Mouse (Mus musculus): ENCODE results near the gene Clcf1. TPM values are rescaled to one million over a fixed set of nuclear protein-coding genes. Genes with fewer than 3 reads are reported as not detected.

Clcf1 gene
- polyA plus RNA-seq, 1 experiment = 5.0 TPM

DNA sequence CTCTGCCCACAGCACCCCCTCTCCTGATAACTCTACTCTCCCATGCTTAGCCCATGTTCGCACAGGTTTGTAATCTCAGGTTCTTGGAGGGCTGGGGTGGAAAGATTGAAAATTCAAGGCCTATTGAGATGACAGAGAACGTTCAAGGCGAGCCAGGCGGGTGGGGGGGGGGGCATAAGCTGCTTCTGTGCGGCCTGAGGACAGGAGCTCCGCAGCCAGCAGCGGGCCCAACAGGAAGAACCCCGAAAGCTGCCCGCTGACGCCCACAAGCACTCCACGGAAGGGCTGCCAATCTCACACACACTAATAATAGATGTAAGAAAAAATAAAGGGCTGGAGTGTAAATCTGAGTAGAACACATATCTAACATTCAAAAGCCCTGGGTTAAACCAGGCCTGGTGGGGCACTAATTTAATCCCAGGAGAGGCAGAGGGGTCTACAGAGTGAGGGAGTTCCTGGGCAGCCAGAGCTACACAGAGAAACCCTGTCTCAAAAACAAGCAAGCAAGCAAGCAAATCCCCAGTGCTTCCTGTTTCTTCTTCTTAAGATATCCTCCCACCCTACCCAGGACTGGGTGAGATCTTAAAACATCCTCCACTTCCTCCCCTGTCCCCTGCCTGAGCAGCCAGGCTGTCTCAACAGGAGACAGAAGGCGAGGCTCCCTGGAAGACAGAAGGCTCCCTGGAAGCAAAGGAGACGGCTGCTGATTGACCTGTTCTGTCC is 10.3 kb upstream of the Clcf1 start:
- Histone ChIP-seq H3K4me3 (replicated peaks; ENCODE audit: insufficient read depth, low read depth, low read length) (no peak overlapping the region), H3K4me1 (ENCODE audit: control insufficient read depth, insufficient read depth, low read length) (peaks cover 7% of the 10 kb centered on the region), H3K27me3 (ENCODE audit: control insufficient read depth, insufficient read depth, low read length) (no peaks in the 10 kb centered on the region), H3K27ac (ENCODE audit: insufficient read depth, low read length) (no peak overlapping the region)
- 62% methylated on average over 13 of the region's 13 CpGs for WGBS
- TF ChIP-seq POLR2A (IDR thresholded peaks at IDR 0.05; ENCODE audit: borderline replicate concordance, insufficient read depth, low read length) (no peak), CTCF (IDR thresholded peaks at IDR 0.05; ENCODE audit: borderline replicate concordance, insufficient read depth, low read depth, low read length) (no peak)
- no peak for DNase-seq

GRCm38 (mm10) chr19:4204889-4205288 is 9.1 kb upstream of the Clcf1 start:
- Histone ChIP-seq H3K27ac (ENCODE audit: insufficient read depth, low read length) (no peak overlapping the region), H3K4me1 (ENCODE audit: control insufficient read depth, insufficient read depth, low read length) (peaks cover 7% of the 10 kb centered on the region), H3K27me3 (ENCODE audit: control insufficient read depth, insufficient read depth, low read length) (no peaks in the 10 kb centered on the region), H3K4me3 (replicated peaks; ENCODE audit: insufficient read depth, low read depth, low read length) (no peak overlapping the region)
- TF ChIP-seq CTCF (IDR thresholded peaks at IDR 0.05; ENCODE audit: borderline replicate concordance, insufficient read depth, low read depth, low read length) (no peak), POLR2A (IDR thresholded peaks at IDR 0.05; ENCODE audit: borderline replicate concordance, insufficient read depth, low read length) (no peak)
- no peak for DNase-seq
- 67% methylated on average over 4 of the region's 4 CpGs for WGBS

DNA sequence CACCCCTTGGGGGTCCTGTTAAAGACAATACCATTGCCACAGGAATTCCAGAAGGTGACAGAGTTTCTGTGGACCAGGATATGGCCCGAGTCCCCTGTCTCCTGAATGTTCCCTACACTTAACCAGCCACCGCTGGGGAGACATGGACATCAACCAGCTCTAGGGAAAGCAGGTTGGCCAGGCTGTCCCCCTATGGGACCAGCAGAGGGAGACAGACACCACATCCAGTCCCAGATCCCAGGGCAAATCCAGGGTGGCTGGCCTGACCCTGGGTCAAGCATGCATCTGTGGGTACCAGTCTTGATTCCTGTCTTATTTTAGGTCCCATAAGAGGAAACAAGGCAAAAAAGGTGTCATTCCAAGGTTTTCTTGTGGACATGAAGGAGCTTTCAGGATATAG is 7.1 kb upstream of the Clcf1 start:
- H3K27ac ChIP-seq (ENCODE audit: insufficient read depth, low read length) = no peak overlapping the region
- peak; percentile 98 for TF ChIP-seq CTCF (IDR thresholded peaks at IDR 0.05; ENCODE audit: borderline replicate concordance, insufficient read depth, low read depth, low read length)
- no peak for TF ChIP-seq POLR2A (IDR thresholded peaks at IDR 0.05; ENCODE audit: borderline replicate concordance, insufficient read depth, low read length)
- H3K4me1 ChIP-seq (ENCODE audit: control insufficient read depth, insufficient read depth, low read length) = no peaks in the 10 kb centered on the region; the same call in none of the 2 replicates
- DNase-seq = peak; percentile 70 to 77
- no peaks in the 10 kb centered on the region for H3K27me3 ChIP-seq (ENCODE audit: control insufficient read depth, insufficient read depth, low read length)
- 3% methylated on average over 2 of the region's 2 CpGs for WGBS
- no peak overlapping the region for H3K4me3 ChIP-seq (replicated peaks; ENCODE audit: insufficient read depth, low read depth, low read length)

GRCm38 (mm10) chr19:4208563-4208962 is 5.5 kb upstream of the Clcf1 start:
- H3K4me1 ChIP-seq (ENCODE audit: control insufficient read depth, insufficient read depth, low read length) = no peaks in the 10 kb centered on the region
- H3K27ac ChIP-seq (ENCODE audit: insufficient read depth, low read length) = no peak overlapping the region
- WGBS = 83% methylated on average over 5 of the region's 5 CpGs
- H3K27me3 ChIP-seq (ENCODE audit: control insufficient read depth, insufficient read depth, low read length) = no peaks in the 10 kb centered on the region
- H3K4me3 ChIP-seq (replicated peaks; ENCODE audit: insufficient read depth, low read depth, low read length) = no peak overlapping the region
- TF ChIP-seq POLR2A (IDR thresholded peaks at IDR 0.05; ENCODE audit: borderline replicate concordance, insufficient read depth, low read length) (no peak), CTCF (IDR thresholded peaks at IDR 0.05; ENCODE audit: borderline replicate concordance, insufficient read depth, low read depth, low read length) (no peak)
- no peak for DNase-seq

GRCm38 (mm10) chr19:4211891-4212588 is 2.0 kb upstream of the Clcf1 start:
- Histone ChIP-seq H3K27me3 (ENCODE audit: control insufficient read depth, insufficient read depth, low read length) (no peaks in the 10 kb centered on the region; the same call in 1 of the 2 replicates), H3K4me1 (ENCODE audit: control insufficient read depth, insufficient read depth, low read length) (peaks cover 5% of the 10 kb centered on the region), H3K4me3 (replicated peaks; ENCODE audit: insufficient read depth, low read depth, low read length) (no peak overlapping the region), H3K27ac (ENCODE audit: insufficient read depth, low read length) (no peak overlapping the region)
- no peak for DNase-seq
- 84% methylated on average over 4 of the region's 4 CpGs for WGBS
- TF ChIP-seq POLR2A (IDR thresholded peaks at IDR 0.05; ENCODE audit: borderline replicate concordance, insufficient read depth, low read length) (no peak), CTCF (IDR thresholded peaks at IDR 0.05; ENCODE audit: borderline replicate concordance, insufficient read depth, low read depth, low read length) (no peak)

DNA sequence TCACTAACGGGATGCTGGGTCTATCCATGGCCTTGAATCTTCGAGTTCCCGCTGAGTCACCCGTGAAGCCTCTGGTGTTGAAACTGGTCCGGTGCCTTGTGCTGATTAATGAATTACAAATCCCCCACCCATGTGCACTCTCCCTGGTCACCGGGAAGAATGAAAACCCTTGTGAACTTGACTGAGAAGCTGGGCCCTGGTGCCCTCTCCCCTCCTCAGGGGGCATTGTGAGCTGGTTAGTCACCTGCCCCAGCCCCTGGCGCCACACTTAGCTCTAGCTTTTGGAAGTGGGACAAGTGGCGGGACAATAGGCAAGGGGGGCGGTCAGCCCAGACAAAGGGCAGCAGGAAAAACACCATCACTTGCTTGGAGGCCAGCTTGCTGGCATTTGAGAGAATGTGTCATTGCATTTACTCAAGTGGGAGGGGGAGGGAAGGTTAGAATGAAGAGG is 489 bp upstream of the Clcf1 start:
- 45% methylated on average over 9 of the region's 9 CpGs for WGBS
- Histone ChIP-seq H3K4me3 (replicated peaks; ENCODE audit: insufficient read depth, low read depth, low read length) (no peak overlapping the region), H3K27me3 (ENCODE audit: control insufficient read depth, insufficient read depth, low read length) (no peaks in the 10 kb centered on the region; the same call in 1 of the 2 replicates)

DNA sequence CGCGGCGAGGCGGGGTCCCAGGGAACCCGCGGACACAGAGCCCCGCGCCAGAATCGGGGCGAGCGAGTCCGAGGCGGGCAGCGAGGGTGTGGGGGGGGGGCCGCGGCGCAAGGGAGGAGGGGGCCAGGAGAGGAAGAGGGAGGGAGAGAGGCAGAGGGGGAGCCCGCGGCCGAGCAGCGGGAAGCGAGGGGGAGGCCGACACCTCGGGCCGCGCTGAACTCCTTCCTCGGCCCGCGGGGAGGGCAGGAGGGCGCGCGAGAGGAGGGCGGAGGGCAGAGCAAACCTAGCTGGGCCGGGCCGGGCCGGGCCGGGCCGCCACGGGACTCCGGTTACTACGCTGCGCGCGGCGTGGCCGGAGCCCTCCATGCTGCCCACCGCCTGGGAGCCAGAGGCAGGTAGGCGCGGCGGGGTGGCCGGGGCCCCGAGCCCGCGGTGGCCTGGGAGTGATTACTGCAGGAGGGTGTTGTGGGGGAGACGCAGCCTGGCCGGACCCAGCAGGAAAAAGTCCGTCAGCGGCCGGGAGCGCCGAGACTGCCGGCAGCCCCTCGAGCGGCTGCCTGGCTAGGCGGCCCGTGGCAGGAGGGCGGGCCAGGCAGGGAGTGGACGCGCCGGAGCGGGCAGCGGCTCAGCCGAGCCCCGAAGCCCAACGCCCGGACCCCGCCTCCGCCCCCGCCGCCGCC is 873 bp downstream of the Clcf1 start:
- peaks cover 7% of the 10 kb centered on the region for H3K4me1 ChIP-seq (ENCODE audit: control insufficient read depth, insufficient read depth, low read length)
- no peak overlapping the region for H3K27ac ChIP-seq (ENCODE audit: insufficient read depth, low read length)
- peak overlapping the region; percentile 52 for H3K4me3 ChIP-seq (replicated peaks; ENCODE audit: insufficient read depth, low read depth, low read length)
- WGBS = under 1% methylated on average over 68 of the region's 81 CpGs
- H3K27me3 ChIP-seq (ENCODE audit: control insufficient read depth, insufficient read depth, low read length) = no peaks in the 10 kb centered on the region; the same call in 1 of the 2 replicates
- TF ChIP-seq POLR2A (IDR thresholded peaks at IDR 0.05; ENCODE audit: borderline replicate concordance, insufficient read depth, low read length) = no peak
- TF ChIP-seq CTCF (IDR thresholded peaks at IDR 0.05; ENCODE audit: borderline replicate concordance, insufficient read depth, low read depth, low read length) = no peak
- no peak for DNase-seq

More for the DNA sequence above, 489 bp upstream of the Clcf1 start:
- no peak for TF ChIP-seq CTCF (IDR thresholded peaks at IDR 0.05; ENCODE audit: borderline replicate concordance, insufficient read depth, low read depth, low read length)
- no peak for TF ChIP-seq POLR2A (IDR thresholded peaks at IDR 0.05; ENCODE audit: borderline replicate concordance, insufficient read depth, low read length)
- Histone ChIP-seq H3K27ac (ENCODE audit: insufficient read depth, low read length) (no peak overlapping the region), H3K4me1 (ENCODE audit: control insufficient read depth, insufficient read depth, low read length) (peaks cover 5% of the 10 kb centered on the region)
- no peak for DNase-seq
